ENCODE assay signal across 25 mouse cellular contexts in genomic region chr10:127906138-127906537, GRCm38 (mm10). TPM values are rescaled to one million over a fixed set of nuclear protein-coding genes. Genes with fewer than 3 reads are reported as not detected.
"Had no signal": no experiment of that assay in that cellular context is flagged by ENCODE, and none has a peak within 500 bp of the region (broad histone marks: within the 10 kb centered on the region; RNA-seq: fewer than 3 reads in every experiment).

No protein-coding gene starts in this region.

- H3K9me3 ChIP-seq: midbrain, embryonic 10.5 days; midbrain, embryonic 12.5 days; neural tube, embryonic 13.5 days; neural tube, embryonic 15.5 days; stomach, embryonic 15.5 days had no signal

- H3K4me1 ChIP-seq: midbrain, embryonic 10.5 days; midbrain, embryonic 12.5 days had no signal

- H3K9ac ChIP-seq: liver, embryonic 14.5 days; lung, embryonic 14.5 days; midbrain, embryonic 12.5 days; neural tube, embryonic 13.5 days; neural tube, embryonic 15.5 days; stomach, embryonic 15.5 days had no signal

- H3K27ac ChIP-seq: liver, embryonic 14.5 days; midbrain, embryonic 10.5 days; midbrain, embryonic 12.5 days; neural tube, embryonic 13.5 days; neural tube, embryonic 15.5 days; stomach, embryonic 15.5 days; stomach, postnatal 0 days had no signal

- H3K27me3 ChIP-seq: midbrain, embryonic 12.5 days; neural tube, embryonic 13.5 days; neural tube, embryonic 15.5 days; stomach, embryonic 15.5 days had no signal

- DNase-seq: lung, adult 18-20 months; lung, embryonic 14.5 days; lung, postnatal 10 days; lung, postnatal 4 days; midbrain, embryonic 14.5 days; retina, postnatal 1 day; right cerebral cortex, adult 18-20 months; thymus, adult 18-20 months; thymus, postnatal 14 days; thymus, postnatal 36 days had no signal

- H3K36me3 ChIP-seq: midbrain, embryonic 10.5 days; midbrain, embryonic 12.5 days; neural tube, embryonic 13.5 days; neural tube, embryonic 15.5 days; stomach, embryonic 15.5 days had no signal

- ATAC-seq: midbrain, embryonic 16.5 days had no signal

- H3K4me3 ChIP-seq: midbrain, embryonic 10.5 days; midbrain, embryonic 12.5 days; myocyte; neural tube, embryonic 13.5 days; neural tube, embryonic 15.5 days; stomach, embryonic 15.5 days had no signal

RNA-seq across cellular contexts. Expression of gene Sdr9c7, which starts 7.8 kb away (rescaled TPM):
- polyA plus RNA-seq: liver, embryonic 14.5 days; liver, embryonic 16.5 days; lung, embryonic 14.5 days; lung, embryonic 16.5 days; midbrain, embryonic 10.5 days; midbrain, embryonic 12.5 days; midbrain, embryonic 14.5 days; midbrain, embryonic 16.5 days; myocyte; neural tube, embryonic 11.5 days; neural tube, embryonic 13.5 days; neural tube, embryonic 15.5 days had no signal

RNA-seq across cellular contexts. Expression of gene Rdh7, which starts 17.5 kb away (rescaled TPM):
- polyA plus RNA-seq: lung, embryonic 14.5 days; lung, embryonic 16.5 days; midbrain, embryonic 10.5 days; midbrain, embryonic 12.5 days; midbrain, embryonic 14.5 days; midbrain, embryonic 16.5 days; myocyte; neural tube, embryonic 11.5 days; neural tube, embryonic 13.5 days; neural tube, embryonic 15.5 days; thymus, postnatal 0 days; urinary bladder, adult 2 months had no signal

RNA-seq across cellular contexts. Expression of gene Rdh16f2, which starts 39.9 kb away (rescaled TPM):
- polyA plus RNA-seq: lung, embryonic 14.5 days; lung, embryonic 16.5 days; midbrain, embryonic 10.5 days; midbrain, embryonic 12.5 days; midbrain, embryonic 14.5 days; midbrain, embryonic 16.5 days; neural tube, embryonic 11.5 days; neural tube, embryonic 13.5 days; neural tube, embryonic 15.5 days; stomach, embryonic 15.5 days; stomach, postnatal 0 days; urinary bladder, adult 2 months had no signal

RNA-seq across cellular contexts. Expression of gene Rdh19, which starts 56.4 kb away (rescaled TPM):
- polyA plus RNA-seq: liver, embryonic 16.5 days; lung, embryonic 14.5 days; lung, embryonic 16.5 days; midbrain, embryonic 10.5 days; midbrain, embryonic 12.5 days; midbrain, embryonic 14.5 days; midbrain, embryonic 16.5 days; myocyte; neural tube, embryonic 11.5 days; neural tube, embryonic 13.5 days; neural tube, embryonic 15.5 days; spleen, adult 2 months; stomach, embryonic 15.5 days; stomach, postnatal 0 days; thymus, postnatal 0 days; urinary bladder, adult 2 months had no signal
